Mouse (Mus musculus) kidney, postnatal 4 days (tissue): ENCODE measurements around the gene Tmem81.

Experiments used
- DNase-seq, 2 experiments: peaks; one replicate each; pipeline ENCODE4 v3.0.0; 2021; ENCODE audit warnings: mixed read lengths in 2 of 2

Tmem81 gene

DNA sequence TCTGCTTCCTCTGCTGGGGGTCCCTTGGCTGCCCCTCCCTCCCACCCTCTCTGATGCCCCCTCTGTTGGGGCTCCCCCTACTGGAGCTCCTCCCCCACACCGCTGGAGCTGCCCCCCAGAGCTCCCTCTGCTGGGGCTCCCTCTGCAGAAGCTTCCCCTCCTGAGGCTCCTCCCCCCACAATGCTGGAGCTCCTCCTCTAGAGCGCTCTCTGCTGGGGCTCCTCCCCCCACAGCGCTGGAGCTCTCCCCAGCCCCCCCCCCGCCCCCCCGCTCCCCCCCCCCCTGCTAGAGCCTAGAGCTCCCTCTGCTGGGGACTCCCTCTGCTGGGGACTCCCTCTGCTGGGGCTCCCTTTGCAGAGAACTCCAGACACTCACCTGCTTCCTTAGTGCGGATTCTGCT, 14.7 kb downstream of the Tmem81 start:
- peak; percentile 81 to 88 for DNase-seq

DNA sequence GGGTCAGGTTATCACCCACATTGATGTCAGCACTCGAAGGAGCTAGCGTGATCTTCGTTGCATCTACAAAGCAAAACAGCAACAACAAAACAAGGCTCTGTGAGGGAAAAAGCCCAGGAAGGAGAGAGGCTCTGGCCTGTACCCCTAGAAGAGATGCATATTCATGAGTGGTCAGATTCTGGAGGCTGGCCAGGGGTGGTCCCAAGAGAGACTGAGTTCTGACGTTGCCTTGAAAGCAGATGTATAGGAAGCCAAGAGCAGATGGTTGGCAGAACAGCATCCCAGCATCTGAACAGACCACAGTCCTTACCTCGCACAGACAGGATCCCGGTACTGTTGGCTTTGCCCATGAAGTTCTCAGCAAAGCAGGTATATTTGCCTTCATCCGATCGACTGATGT, 17.0 kb downstream of the Tmem81 start:
- DNase-seq: no peak

DNA sequence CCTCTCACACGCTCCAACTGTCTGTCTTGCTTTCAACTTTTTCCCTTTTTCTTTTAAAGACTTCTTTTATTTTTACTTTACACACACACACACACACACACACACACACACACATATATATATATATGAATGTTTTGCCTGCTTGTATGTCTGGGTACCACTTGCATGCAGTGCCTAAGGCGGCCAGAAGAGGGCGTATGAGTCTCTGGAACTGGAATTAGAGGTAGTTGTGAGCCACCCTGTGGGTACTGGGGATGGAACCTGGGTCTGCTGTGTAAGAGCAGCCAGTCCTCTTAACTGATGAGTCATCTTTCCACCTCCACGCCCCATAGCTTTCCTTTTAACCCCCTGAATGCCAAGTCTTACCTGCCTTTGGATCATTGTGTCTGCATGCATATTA, 17.9 kb downstream of the Tmem81 start:
- peak; percentile 48 to 53 for DNase-seq

DNA sequence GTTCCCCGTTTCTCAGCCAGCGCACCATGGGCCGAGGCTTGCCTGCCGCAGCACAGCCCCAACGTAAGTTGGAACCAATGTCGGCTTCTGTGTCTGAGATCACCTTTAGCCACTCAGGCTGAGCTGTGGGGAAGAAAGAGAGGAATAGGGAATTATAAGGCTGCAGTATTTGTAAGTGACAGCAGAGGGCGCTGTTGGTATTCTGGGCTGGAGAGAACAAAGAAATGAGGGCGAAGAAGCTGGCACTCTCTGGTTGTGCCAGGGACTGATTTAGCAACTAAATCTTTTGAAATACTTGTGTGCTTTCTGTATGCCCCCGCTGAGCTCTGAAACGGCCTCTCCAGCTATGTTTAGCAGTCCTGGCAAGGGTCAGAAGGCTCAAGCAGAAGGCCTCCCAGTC, 19.8 kb downstream of the Tmem81 start:
- peak; percentile 69 to 73 for DNase-seq

- DNase-seq: no peak
Observed at GRCm38 (mm10) chr1:132528071-132528470, 22.0 kb downstream of the Tmem81 start.

GRCm38 (mm10) chr1:132528647-132529334, 22.8 kb downstream of the Tmem81 start:
- DNase-seq: no peak

- no peak for DNase-seq
Observed at GRCm38 (mm10) chr1:132530631-132531191, 24.7 kb downstream of the Tmem81 start.

GRCm38 (mm10) chr1:132532521-132532920, 26.5 kb downstream of the Tmem81 start:
- DNase-seq: no peak

GRCm38 (mm10) chr1:132533840-132534239, 27.8 kb downstream of the Tmem81 start:
- no peak for DNase-seq

DNA sequence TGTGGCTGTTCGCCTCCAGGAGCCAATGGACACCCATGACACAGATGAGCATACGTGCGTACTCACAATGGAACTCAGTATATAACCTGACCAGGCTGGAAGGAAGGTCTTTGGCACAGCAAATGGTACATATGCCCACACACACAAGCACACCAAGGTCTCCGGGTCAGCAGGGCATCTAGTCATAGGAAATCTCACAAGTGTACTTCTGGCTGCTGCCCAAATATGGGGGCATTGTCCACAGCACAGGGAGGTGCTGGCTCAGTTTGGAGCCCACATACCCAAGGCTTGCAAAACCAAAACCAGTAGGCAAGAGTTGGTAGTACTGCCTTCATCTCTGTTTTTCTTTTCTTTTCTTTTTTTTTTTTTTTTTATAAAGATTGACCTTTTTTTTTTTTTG, 29.5 kb downstream of the Tmem81 start:
- no peak for DNase-seq

- no peak for DNase-seq
Observed at GRCm38 (mm10) chr1:132536416-132536815, 30.4 kb downstream of the Tmem81 start.

- DNase-seq: no peak
Observed at GRCm38 (mm10) chr1:132537736-132538135, 31.7 kb downstream of the Tmem81 start.

- no peak for DNase-seq
Observed at GRCm38 (mm10) chr1:132540701-132541100, 34.7 kb downstream of the Tmem81 start.

- peak; percentile 78 to 86 for DNase-seq
Observed at GRCm38 (mm10) chr1:132541171-132541823, 35.3 kb downstream of the Tmem81 start.

GRCm38 (mm10) chr1:132541824-132542599, 36.0 kb downstream of the Tmem81 start:
- no peak for DNase-seq

GRCm38 (mm10) chr1:132542762-132543306, 36.8 kb downstream of the Tmem81 start, which contains the start of gene Cntn2:
TSS of gene Cntn2 (minus strand) at chr1:132543256.
- peak; percentile 28 to 35 for DNase-seq

DNA sequence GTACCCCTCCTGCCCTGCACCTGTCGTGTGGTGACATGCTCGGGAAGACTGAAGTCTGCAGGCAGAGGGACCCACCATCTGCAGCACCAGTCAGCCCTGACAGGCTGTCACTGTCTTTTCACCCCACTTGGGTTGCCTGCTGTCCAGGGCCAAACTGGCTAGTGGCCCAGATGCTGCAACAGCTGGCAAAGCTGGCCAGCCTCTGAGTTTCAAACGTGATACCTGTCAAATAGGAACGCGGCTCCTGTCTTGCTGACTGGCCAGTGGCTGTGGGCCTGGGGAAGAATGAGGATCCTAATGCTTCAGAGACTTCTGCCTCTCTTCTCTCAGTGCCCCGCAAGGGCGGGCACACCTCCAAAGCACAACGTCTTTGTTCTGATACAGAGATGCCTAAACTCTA, 37.8 kb downstream of the Tmem81 start:
- no peak for DNase-seq

DNA sequence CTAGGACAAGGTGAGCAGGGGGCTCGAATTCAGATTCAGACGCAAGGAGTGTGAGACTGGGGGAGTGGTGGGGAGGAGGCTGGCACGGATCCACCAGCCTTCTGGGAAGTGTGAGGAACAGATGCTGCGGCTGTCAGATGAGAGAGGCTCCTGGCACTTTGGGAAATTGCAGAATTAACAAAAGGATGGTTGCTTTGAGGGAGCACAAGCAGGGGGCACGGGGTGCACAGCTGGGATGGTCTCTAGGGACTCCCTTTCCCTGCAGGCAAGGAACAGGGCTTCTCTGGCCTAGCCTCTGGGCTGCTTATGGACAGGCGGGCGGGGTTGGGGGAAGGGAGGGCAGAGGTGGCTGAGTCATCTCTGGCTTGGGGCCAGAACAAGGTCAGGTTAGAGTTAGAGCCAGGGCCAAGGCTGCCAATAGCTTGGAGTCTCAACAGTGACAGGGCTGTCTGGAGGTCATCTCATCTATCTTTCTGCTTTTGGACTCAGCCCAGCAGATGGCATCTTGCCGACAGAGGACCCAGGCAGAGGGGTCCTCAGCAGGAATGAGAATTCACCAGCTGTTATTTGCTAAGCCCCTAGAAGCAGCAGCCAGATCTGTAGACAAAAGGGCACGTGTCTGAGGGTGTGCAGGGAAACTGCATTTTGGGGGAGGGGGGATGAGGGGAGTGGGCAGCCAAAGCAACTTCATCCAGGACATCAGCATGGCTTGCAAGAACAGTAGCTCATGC, 52.0 kb downstream of the Tmem81 start:
- peak; percentile 51 to 66 for DNase-seq
